Mouse (Mus musculus): ENCODE measurements around the gene Hacd2. TPM values are rescaled to one million over a fixed set of nuclear protein-coding genes. Genes with fewer than 3 reads are reported as not detected.

Hacd2 gene
- polyA plus RNA-seq, 1 experiment from 2014 or later, result 61.8 TPM

DNA sequence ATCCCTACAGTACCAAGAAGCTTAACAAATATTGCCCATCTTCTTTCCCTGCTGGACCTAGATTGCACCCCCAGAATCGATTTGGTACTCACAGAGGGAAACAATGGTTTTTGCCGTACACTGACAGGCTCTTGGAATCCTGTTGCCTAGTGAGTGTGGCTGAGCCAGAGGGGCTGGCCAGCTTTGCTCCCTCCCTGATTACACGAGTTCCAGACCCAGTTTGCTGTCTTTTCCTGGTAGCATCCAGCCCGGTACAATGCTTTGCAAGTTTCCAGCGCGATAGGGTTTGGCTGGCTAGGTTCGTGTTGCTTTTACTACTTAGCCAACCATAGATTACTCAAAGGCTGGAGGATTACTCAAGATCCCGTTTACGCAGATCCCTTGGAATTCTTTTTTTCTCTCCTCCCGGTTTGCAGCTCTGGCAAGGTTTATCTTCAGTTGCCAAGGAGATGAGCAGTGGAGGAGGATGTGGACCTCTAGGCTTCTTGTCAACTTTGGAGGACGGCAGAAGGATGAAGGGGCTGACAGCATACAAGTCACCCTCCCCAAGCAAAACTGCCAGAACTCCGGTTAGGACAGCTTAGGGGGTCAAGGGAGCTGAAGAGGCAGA, 131.0 kb downstream of the Hacd2 start:
- WGBS, result 6% methylated on average over 12 of the region's 12 CpGs
- DNase-seq (ENCODE audit: low spot score), result no peak

DNA sequence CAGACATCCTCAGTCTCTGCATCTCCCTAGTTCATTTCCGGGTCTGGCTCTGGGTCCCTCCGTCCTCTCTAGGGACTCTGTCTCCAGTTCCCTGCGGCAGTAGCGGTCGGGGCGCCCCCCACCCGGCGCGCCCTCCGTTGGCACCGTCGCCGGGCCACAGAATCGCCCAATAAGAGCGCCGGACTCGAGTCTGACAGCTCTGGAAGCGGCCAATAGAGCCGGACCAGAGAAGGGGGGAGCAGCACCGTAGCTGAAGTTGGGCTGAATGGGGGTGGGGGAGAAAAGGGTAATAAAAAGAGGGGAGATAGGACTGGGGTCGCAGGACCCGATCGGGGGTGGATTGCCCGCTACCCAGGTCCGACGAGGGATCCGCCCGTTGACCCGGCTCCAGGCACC, 132.0 kb downstream of the Hacd2 start:
- no peaks in the 10 kb centered on the region for H3K36me3 ChIP-seq (ENCODE audit: control insufficient read depth, insufficient read depth, low read length)
- no peaks in the 10 kb centered on the region for H3K9me3 ChIP-seq (ENCODE audit: control insufficient read depth, low read length)
- peaks cover 27% of the 10 kb centered on the region for H3K4me1 ChIP-seq (ENCODE audit: control insufficient read depth, insufficient read depth, low read length)
- under 1% methylated on average over 28 of the region's 29 CpGs for WGBS
- H3K9ac ChIP-seq (ENCODE audit: low read depth, low read length), result peak overlapping the region; percentile 70
- peaks cover 57% of the 10 kb centered on the region for H3K27me3 ChIP-seq (replicated peaks; ENCODE audit: control insufficient read depth, insufficient read depth, low read length)
- peak overlapping the region; percentile 75 for H3K4me3 ChIP-seq (ENCODE audit: low read depth, low read length)
- H3K4me2 ChIP-seq (ENCODE audit: low read depth, low read length), result peak overlapping the region; percentile 95
- peak overlapping the region; percentile 70; the same call in 1 of the 2 replicates for H3K27ac ChIP-seq (replicated peaks; ENCODE audit: low read depth, low read length)
- peak; percentile 71 for DNase-seq (ENCODE audit: low spot score)
- peak; percentile 76 for ATAC-seq (ENCODE audit: low read depth)

More for the DNA sequence above, 131.0 kb downstream of the Hacd2 start:
- peaks cover 24% of the 10 kb centered on the region for H3K4me1 ChIP-seq (ENCODE audit: control insufficient read depth, insufficient read depth, low read length)
- no peak overlapping the region for H3K27ac ChIP-seq (replicated peaks; ENCODE audit: low read depth, low read length)
- peaks cover 57% of the 10 kb centered on the region for H3K27me3 ChIP-seq (replicated peaks; ENCODE audit: control insufficient read depth, insufficient read depth, low read length)
- no peak overlapping the region for H3K9ac ChIP-seq (ENCODE audit: low read depth, low read length)
- peak overlapping the region; percentile 75; the same call in 1 of the 2 replicates for H3K4me3 ChIP-seq (ENCODE audit: low read depth, low read length)
- ATAC-seq (ENCODE audit: low read depth), result no peak
- H3K9me3 ChIP-seq (ENCODE audit: control insufficient read depth, low read length), result no peaks in the 10 kb centered on the region
- no peak overlapping the region; the same call in 1 of the 2 replicates for H3K4me2 ChIP-seq (ENCODE audit: low read depth, low read length)
- no peaks in the 10 kb centered on the region for H3K36me3 ChIP-seq (ENCODE audit: control insufficient read depth, insufficient read depth, low read length)

DNA sequence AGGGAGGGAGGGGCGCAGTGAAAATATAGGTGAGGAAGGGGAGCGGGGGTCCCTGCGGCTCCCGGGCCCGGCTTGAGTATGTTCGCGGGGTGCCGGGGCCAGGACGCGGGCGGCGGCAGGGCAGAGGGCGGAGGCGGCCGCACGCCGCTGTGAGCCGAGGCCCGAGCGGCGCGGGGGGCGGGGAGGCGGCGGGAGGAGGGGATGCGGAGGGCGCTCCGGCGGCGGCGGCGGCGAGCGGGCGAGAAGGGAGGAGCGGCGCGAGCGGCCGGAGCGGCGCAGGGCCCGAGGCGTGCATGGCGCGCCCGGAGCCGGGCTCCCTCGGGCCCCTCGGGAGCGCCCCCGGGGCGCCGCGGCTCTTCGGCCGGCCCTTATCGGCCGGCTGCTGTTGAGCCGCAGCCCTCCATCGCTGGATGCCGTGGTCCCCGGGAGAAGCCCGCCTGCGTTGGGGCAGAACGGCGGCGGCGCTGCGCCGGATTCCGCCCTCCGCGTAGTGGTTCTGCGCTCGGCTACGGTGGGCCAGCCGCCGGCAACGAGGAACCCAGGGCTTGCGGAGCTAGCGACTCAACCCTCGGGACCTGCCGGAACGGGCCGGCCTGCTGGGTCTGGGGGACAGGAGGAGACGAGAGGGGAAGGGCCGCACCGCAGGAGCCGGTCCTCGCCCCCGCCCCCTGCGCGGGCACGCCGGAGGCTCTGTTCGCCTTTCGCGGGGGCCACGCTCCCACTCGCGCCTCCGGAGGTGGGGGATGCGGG, 132.6 kb downstream of the Hacd2 start, which contains the start of gene Adcy5:
Gene Adcy5, plus strand, starts transcription at position 237 of the 750 bp plus-strand sequence.
- Histone ChIP-seq H3K27me3 (replicated peaks; ENCODE audit: control insufficient read depth, insufficient read depth, low read length) (peaks cover 57% of the 10 kb centered on the region), H3K36me3 (ENCODE audit: control insufficient read depth, insufficient read depth, low read length) (no peaks in the 10 kb centered on the region), H3K4me3 (ENCODE audit: low read depth, low read length) (peak within 1 kb of the TSS; percentile 75), H3K4me2 (ENCODE audit: low read depth, low read length) (peak within 1 kb of the TSS; percentile 95), H3K4me1 (ENCODE audit: control insufficient read depth, insufficient read depth, low read length) (peaks cover 32% of the 10 kb centered on the region), H3K9me3 (ENCODE audit: control insufficient read depth, low read length) (no peaks in the 10 kb centered on the region), H3K27ac (replicated peaks; ENCODE audit: low read depth, low read length) (peak within 1 kb of the TSS; percentile 70), H3K9ac (ENCODE audit: low read depth, low read length) (peak within 1 kb of the TSS; percentile 70)
- DNase-seq (ENCODE audit: low spot score) (peak; percentile 36), ATAC-seq (ENCODE audit: low read depth) (peak; percentile 64)
- WGBS, result 0% methylated on average over 8 of the region's 104 CpGs

DNA sequence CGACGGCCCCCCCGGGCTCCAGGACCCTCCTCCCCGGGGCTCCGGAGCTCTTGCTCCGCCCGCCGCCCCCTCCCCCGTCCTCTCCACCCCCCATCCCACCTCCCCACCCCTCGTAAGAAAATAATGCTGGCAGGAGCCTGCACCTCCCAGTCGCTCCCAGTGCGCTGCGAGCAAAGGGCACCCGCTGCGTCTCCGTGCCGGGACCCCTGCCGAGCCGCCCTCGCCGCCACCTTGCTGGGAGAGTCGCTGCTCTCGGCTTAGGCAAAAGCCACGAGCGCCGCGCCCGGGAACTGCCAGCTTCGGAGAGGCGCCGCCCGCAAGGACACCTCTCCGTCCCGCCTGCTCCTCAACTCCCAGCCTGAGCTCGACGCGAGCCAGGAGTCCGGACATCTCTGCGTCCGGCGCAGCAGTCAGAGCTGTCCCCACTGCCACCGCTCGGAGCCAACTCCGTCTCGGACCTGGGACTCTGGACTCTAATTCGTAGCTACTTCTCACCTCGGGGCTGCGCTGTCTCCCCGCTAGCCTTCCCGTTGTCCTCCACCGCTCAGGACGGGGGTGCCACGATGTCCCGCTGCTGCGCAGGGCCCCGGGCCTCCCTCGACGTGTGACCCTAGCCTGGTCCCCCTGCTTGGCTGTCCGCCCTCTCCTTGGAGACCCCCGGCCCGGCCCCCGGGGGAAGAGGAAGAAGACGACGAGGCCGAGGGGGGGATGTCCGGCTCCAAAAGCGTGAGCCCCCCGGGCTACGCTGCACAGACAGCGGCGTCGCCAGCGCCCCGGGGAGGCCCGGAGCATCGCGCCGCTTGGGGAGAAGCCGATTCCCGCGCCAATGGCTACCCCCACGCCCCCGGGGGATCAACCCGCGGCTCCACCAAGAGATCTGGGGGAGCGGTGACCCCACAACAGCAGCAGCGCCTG, 133.4 kb downstream of the Hacd2 start:
- peak overlapping the region; percentile 95 for H3K4me2 ChIP-seq (ENCODE audit: low read depth, low read length)
- H3K27ac ChIP-seq (replicated peaks; ENCODE audit: low read depth, low read length), result peak overlapping the region; percentile 70

DNA sequence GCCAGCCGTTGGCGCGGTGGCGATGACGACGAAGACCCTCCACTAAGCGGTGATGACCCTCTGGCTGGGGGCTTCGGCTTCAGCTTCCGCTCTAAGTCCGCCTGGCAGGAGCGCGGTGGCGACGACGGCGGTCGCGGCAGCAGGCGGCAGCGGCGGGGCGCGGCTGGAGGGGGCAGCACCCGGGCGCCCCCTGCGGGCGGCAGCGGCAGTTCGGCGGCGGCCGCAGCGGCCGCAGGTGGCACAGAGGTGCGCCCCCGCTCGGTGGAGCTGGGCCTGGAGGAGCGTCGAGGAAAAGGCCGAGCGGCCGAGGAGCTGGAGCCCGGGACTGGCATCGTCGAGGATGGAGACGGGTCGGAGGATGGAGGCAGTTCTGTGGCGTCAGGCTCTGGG, 134.1 kb downstream of the Hacd2 start:
- DNase-seq (ENCODE audit: low spot score), result peak; percentile 22
- Histone ChIP-seq H3K27ac (replicated peaks; ENCODE audit: low read depth, low read length) (no peak overlapping the region), H3K4me2 (ENCODE audit: low read depth, low read length) (peak overlapping the region; percentile 95), H3K36me3 (ENCODE audit: control insufficient read depth, insufficient read depth, low read length) (no peaks in the 10 kb centered on the region), H3K9ac (ENCODE audit: low read depth, low read length) (peak overlapping the region; percentile 70), H3K9me3 (ENCODE audit: control insufficient read depth, low read length) (no peaks in the 10 kb centered on the region), H3K4me1 (ENCODE audit: control insufficient read depth, insufficient read depth, low read length) (peaks cover 38% of the 10 kb centered on the region), H3K4me3 (ENCODE audit: low read depth, low read length) (peak overlapping the region; percentile 75), H3K27me3 (replicated peaks; ENCODE audit: control insufficient read depth, insufficient read depth, low read length) (peaks cover 57% of the 10 kb centered on the region)
- ATAC-seq (ENCODE audit: low read depth), result no peak
- 1% methylated on average over 28 of the region's 48 CpGs for WGBS

More for the DNA sequence above, 133.4 kb downstream of the Hacd2 start:
- peaks cover 34% of the 10 kb centered on the region for H3K4me1 ChIP-seq (ENCODE audit: control insufficient read depth, insufficient read depth, low read length)
- 1% methylated on average over 47 of the region's 87 CpGs for WGBS
- ATAC-seq (ENCODE audit: low read depth) (peak; percentile 48), DNase-seq (ENCODE audit: low spot score) (peak; percentile 46)
- H3K9ac ChIP-seq (ENCODE audit: low read depth, low read length), result peak overlapping the region; percentile 70
- H3K4me3 ChIP-seq (ENCODE audit: low read depth, low read length), result peak overlapping the region; percentile 75
- no peaks in the 10 kb centered on the region for H3K36me3 ChIP-seq (ENCODE audit: control insufficient read depth, insufficient read depth, low read length)
- H3K9me3 ChIP-seq (ENCODE audit: control insufficient read depth, low read length), result no peaks in the 10 kb centered on the region
- H3K27me3 ChIP-seq (replicated peaks; ENCODE audit: control insufficient read depth, insufficient read depth, low read length), result peaks cover 57% of the 10 kb centered on the region

DNA sequence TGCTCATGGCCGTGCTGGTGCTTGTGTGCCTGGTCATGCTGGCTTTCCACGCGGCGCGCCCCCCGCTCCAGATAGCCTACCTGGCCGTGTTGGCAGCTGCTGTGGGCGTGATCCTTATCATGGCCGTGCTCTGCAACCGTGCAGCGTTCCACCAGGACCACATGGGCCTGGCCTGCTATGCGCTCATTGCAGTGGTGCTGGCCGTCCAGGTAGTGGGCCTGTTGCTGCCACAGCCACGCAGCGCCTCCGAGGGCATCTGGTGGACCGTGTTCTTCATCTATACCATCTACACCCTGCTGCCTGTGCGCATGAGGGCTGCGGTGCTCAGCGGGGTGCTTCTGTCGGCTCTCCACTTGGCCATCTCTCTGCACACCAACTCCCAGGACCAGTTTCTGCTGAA, 134.6 kb downstream of the Hacd2 start:
- no peaks in the 10 kb centered on the region for H3K9me3 ChIP-seq (ENCODE audit: control insufficient read depth, low read length)
- DNase-seq (ENCODE audit: low spot score) (no peak), ATAC-seq (ENCODE audit: low read depth) (no peak)
- H3K4me1 ChIP-seq (ENCODE audit: control insufficient read depth, insufficient read depth, low read length), result peaks cover 39% of the 10 kb centered on the region
- WGBS, result 72% methylated on average over 13 of the region's 21 CpGs
- peaks cover 54% of the 10 kb centered on the region for H3K27me3 ChIP-seq (replicated peaks; ENCODE audit: control insufficient read depth, insufficient read depth, low read length)
- no peak overlapping the region for H3K9ac ChIP-seq (ENCODE audit: low read depth, low read length)
- H3K36me3 ChIP-seq (ENCODE audit: control insufficient read depth, insufficient read depth, low read length), result no peaks in the 10 kb centered on the region
- H3K4me2 ChIP-seq (ENCODE audit: low read depth, low read length), result peak overlapping the region; percentile 95
- H3K27ac ChIP-seq (replicated peaks; ENCODE audit: low read depth, low read length), result no peak overlapping the region
- H3K4me3 ChIP-seq (ENCODE audit: low read depth, low read length), result peak overlapping the region; percentile 75

Other genes starting within 250 kb of the Hacd2 start
- gene Adcy5, start 132.4 kb downstream of the Hacd2 start, polyA plus RNA-seq (2014; fragmentation: Nextera tagmentation; extraction: Ambion mirVana), result 2.8 and 3.1 TPM in 2 replicates

Measured in embryonic facial prominence, embryonic 14.5 days (tissue).